Mouse (Mus musculus): ENCODE data around the gene Sh2b1. TPM values are rescaled to one million over a fixed set of nuclear protein-coding genes. Genes with fewer than 3 reads are reported as not detected.

The Sh2b1 gene
- total RNA-seq, 2 experiments from 2014 or later: 4.1 to 12.6 TPM

- peak; percentile 84 for ATAC-seq (replicated peaks; ENCODE audit: low FRiP score, poor library complexity, severe bottlenecking)
These were observed 46.4 kb downstream of the Sh2b1 start, which contains the start of gene Rabep2 for GRCm38 (mm10) chr7:126428631-126429502. Gene Rabep2 (plus strand): TSS chr7:126428759.

- no peak for ATAC-seq (replicated peaks; ENCODE audit: low FRiP score, poor library complexity, severe bottlenecking)
These were observed 47.1 kb downstream of the Sh2b1 start for GRCm38 (mm10) chr7:126428154-126428553.

GRCm38 (mm10) chr7:126427323-126427860, 47.8 kb downstream of the Sh2b1 start:
- ATAC-seq (replicated peaks; ENCODE audit: low FRiP score, poor library complexity, severe bottlenecking): no peak

- ATAC-seq (replicated peaks; ENCODE audit: low FRiP score, poor library complexity, severe bottlenecking): no peak
These were observed 51.1 kb downstream of the Sh2b1 start for GRCm38 (mm10) chr7:126424161-126424560.

DNA sequence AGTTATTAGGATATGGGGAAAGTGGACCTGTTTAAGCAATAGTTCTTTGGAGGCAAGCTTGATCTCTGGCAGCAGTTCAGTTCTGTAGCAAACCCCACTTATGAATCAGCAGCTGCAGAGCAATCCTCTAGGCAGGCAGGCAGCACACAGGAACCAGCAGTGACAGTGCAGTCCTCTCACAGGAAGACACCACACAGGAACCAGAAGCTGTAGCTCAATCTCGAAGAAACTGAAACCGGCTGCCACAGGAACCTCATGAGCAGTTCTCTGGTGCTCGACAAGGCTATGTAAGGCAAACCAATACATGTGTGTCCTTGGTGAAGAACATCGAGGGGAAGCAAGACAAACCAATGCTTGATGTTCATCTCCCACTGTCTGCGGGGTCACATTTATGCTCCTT, 53.5 kb downstream of the Sh2b1 start:
- no peak for ATAC-seq (replicated peaks; ENCODE audit: low FRiP score, poor library complexity, severe bottlenecking)

DNA sequence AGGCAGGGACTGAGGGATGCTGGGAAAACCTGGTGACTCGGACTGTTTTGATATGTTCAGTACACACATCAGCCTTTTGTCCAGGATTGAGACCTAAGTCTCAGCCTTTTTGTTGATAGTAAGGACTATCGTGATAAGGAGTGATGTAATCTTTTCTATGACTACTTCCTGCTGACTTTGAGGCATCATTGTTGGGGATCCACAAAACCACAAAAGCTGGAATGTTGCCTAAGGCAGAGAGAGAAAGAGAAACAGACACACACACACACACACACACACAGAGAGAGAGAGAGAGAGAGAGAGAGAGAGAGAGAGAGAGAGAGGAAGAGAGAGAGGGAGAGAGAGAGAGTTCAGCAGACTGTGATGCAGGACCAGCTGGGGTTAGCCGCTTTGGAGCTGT, 56.7 kb downstream of the Sh2b1 start:
- ATAC-seq (replicated peaks; ENCODE audit: low FRiP score, poor library complexity, severe bottlenecking): no peak

DNA sequence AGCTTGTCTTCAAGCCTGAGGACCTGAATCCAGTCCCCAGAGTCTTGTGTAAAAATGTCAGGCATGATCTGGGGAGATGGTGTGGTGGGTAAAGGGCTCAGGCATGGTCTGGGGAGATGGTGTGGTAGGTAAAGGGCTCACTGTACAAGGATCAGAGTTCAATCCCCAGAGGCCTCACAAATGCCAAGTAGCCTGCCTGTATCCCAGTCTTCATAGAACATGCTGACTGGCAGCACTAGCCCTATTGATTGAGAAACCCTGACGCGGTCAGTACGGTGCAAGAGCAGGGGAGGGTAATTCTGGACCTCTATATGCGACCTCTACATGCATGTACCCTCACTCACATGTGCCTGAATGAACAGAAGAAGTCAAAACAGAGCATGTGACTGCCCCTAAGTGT, 57.6 kb downstream of the Sh2b1 start:
- no peak for ATAC-seq (replicated peaks; ENCODE audit: low FRiP score, poor library complexity, severe bottlenecking)

DNA sequence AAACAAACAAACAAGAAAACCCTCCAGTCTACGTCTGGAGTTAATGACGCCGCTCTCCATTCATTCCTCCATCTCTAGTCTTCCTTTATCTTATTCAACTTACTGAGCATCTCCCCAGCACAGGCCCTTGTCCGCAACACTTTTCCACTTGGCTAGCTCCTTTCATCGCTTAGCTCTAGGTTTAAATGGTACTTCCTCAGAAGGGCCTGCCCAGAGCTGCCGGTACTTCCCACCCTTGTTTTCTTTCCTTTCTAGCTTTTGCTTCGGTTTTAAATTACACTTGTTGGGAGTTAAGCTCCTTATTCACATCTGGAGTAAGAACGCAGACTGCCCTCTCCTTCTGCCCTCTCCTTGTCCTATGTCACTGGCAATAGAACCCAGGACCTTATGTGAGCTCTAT, 58.2 kb downstream of the Sh2b1 start:
- ATAC-seq (replicated peaks; ENCODE audit: low FRiP score, poor library complexity, severe bottlenecking): no peak

Other genes with a start within 250 kb of the Sh2b1 start
- gene Sbk1, start 202.8 kb downstream of the Sh2b1 start, total RNA-seq (2015; ENCODE audit: low replicate concordance): 2.5 and 5.0 TPM in 2 replicates
- gene Sbk1, start 202.8 kb downstream of the Sh2b1 start, total RNA-seq (2017; ENCODE audit: low replicate concordance): 3.4 and 4.0 TPM in 2 replicates
- 13.4 and 22.7 TPM in 2 replicates for gene Lat, start 105.9 kb downstream of the Sh2b1 start, total RNA-seq (2015; ENCODE audit: low replicate concordance)
- 1.7 and 3.5 TPM in 2 replicates for gene Lat, start 105.9 kb downstream of the Sh2b1 start, total RNA-seq (2017; ENCODE audit: low replicate concordance)
- 7.6 and 8.0 TPM in 2 replicates for gene Spns1, start 98.0 kb downstream of the Sh2b1 start, total RNA-seq (2015; ENCODE audit: low replicate concordance)
- 3.1 and 5.8 TPM in 2 replicates for gene Spns1, start 98.0 kb downstream of the Sh2b1 start, total RNA-seq (2017; ENCODE audit: low replicate concordance)
- gene Nfatc2ip, start 78.7 kb downstream of the Sh2b1 start, total RNA-seq (2015; ENCODE audit: low replicate concordance): 7.6 and 10.1 TPM in 2 replicates
- 21.7 and 22.7 TPM in 2 replicates for gene Nfatc2ip, start 78.7 kb downstream of the Sh2b1 start, total RNA-seq (2017; ENCODE audit: low replicate concordance)
- 18.4 and 35.2 TPM in 2 replicates for gene Cd19, start 60.5 kb downstream of the Sh2b1 start, total RNA-seq (2015; ENCODE audit: low replicate concordance)
- gene Cd19, start 60.5 kb downstream of the Sh2b1 start, total RNA-seq (2017; ENCODE audit: low replicate concordance): 11.2 and 18.8 TPM in 2 replicates
- 4.3 and 8.0 TPM in 2 replicates for gene Rabep2, start 46.7 kb downstream of the Sh2b1 start, total RNA-seq (2015; ENCODE audit: low replicate concordance)
- 1.4 and 7.2 TPM in 2 replicates for gene Rabep2, start 46.7 kb downstream of the Sh2b1 start, total RNA-seq (2017; ENCODE audit: low replicate concordance)
- gene Atp2a1, start 12.3 kb downstream of the Sh2b1 start, total RNA-seq (2015; ENCODE audit: low replicate concordance): 2.2 TPM in 1 of 2 replicates, not detected in the other
- not detected in 2 replicates for gene Atp2a1, start 12.3 kb downstream of the Sh2b1 start, total RNA-seq (2017; ENCODE audit: low replicate concordance)
- 23.8 and 28.1 TPM in 2 replicates for gene Tufm, start 11.9 kb upstream of the Sh2b1 start, total RNA-seq (2015; ENCODE audit: low replicate concordance)
- gene Tufm, start 11.9 kb upstream of the Sh2b1 start, total RNA-seq (2017; ENCODE audit: low replicate concordance): 10.7 and 11.6 TPM in 2 replicates
- gene Atxn2l, start 28.0 kb upstream of the Sh2b1 start, total RNA-seq (2015; ENCODE audit: low replicate concordance): 94.7 and 95.1 TPM in 2 replicates
- gene Atxn2l, start 28.0 kb upstream of the Sh2b1 start, total RNA-seq (2017; ENCODE audit: low replicate concordance): 71.8 and 75.6 TPM in 2 replicates
- gene Eif3c, start 91.0 kb upstream of the Sh2b1 start, total RNA-seq (2015; ENCODE audit: low replicate concordance): 42.3 and 63.8 TPM in 2 replicates
- 77.8 and 113 TPM in 2 replicates for gene Eif3c, start 91.0 kb upstream of the Sh2b1 start, total RNA-seq (2017; ENCODE audit: low replicate concordance)
- 5.9 and 12.3 TPM in 2 replicates for gene Apobr, start 109.5 kb upstream of the Sh2b1 start, total RNA-seq (2015; ENCODE audit: low replicate concordance)
- gene Apobr, start 109.5 kb upstream of the Sh2b1 start, total RNA-seq (2017; ENCODE audit: low replicate concordance): 3.2 and 6.1 TPM in 2 replicates
- 2.9 and 17.2 TPM in 2 replicates for gene Cln3, start 110.4 kb upstream of the Sh2b1 start, total RNA-seq (2015; ENCODE audit: low replicate concordance)
- 1.9 and 3.9 TPM in 2 replicates for gene Cln3, start 110.4 kb upstream of the Sh2b1 start, total RNA-seq (2017; ENCODE audit: low replicate concordance)
- gene Il27, start 119.5 kb upstream of the Sh2b1 start, total RNA-seq (2015; ENCODE audit: low replicate concordance): 1.3 TPM in 1 of 2 replicates, not detected in the other
- not detected in 2 replicates for gene Il27, start 119.5 kb upstream of the Sh2b1 start, total RNA-seq (2017; ENCODE audit: low replicate concordance)
- 2.5 TPM in 1 of 2 replicates, not detected in the other for gene Nupr1, start 155.4 kb upstream of the Sh2b1 start, total RNA-seq (2015; ENCODE audit: low replicate concordance)
- 1.2 and 15.8 TPM in 2 replicates for gene Nupr1, start 155.4 kb upstream of the Sh2b1 start, total RNA-seq (2017; ENCODE audit: low replicate concordance)
- 36.8 and 54.1 TPM in 2 replicates for gene Sgf29, start 173.9 kb upstream of the Sh2b1 start, total RNA-seq (2015; ENCODE audit: low replicate concordance)
- 0.83 and 10.9 TPM in 2 replicates for gene Sgf29, start 173.9 kb upstream of the Sh2b1 start, total RNA-seq (2017; ENCODE audit: low replicate concordance)
- gene Sult1a1, start 201.0 kb upstream of the Sh2b1 start, total RNA-seq (2015; ENCODE audit: low replicate concordance): 4.0 TPM in 1 of 2 replicates, not detected in the other
- gene Sult1a1, start 201.0 kb upstream of the Sh2b1 start, total RNA-seq (2017; ENCODE audit: low replicate concordance): 6.4 TPM in 1 of 2 replicates, not detected in the other
- gene Bola2, start 220.0 kb upstream of the Sh2b1 start, total RNA-seq (2015; ENCODE audit: low replicate concordance): 9.2 and 21.3 TPM in 2 replicates
- 5.1 and 46.8 TPM in 2 replicates for gene Bola2, start 220.0 kb upstream of the Sh2b1 start, total RNA-seq (2017; ENCODE audit: low replicate concordance)
- 0.84 and 1.4 TPM in 2 replicates for gene Slx1b, start 220.4 kb upstream of the Sh2b1 start, total RNA-seq (2015; ENCODE audit: low replicate concordance)
- gene Slx1b, start 220.4 kb upstream of the Sh2b1 start, total RNA-seq (2017; ENCODE audit: low replicate concordance): 1.9 and 3.2 TPM in 2 replicates
- 103 and 171 TPM in 2 replicates for gene Coro1a, start 232.4 kb upstream of the Sh2b1 start, total RNA-seq (2015; ENCODE audit: low replicate concordance)
- gene Coro1a, start 232.4 kb upstream of the Sh2b1 start, total RNA-seq (2017; ENCODE audit: low replicate concordance): 101 and 106 TPM in 2 replicates